Mouse (Mus musculus): ENCODE data around the gene Zfp973.
"Not testable (repeated sequence)": the region's sequence is repeated elsewhere in the genome, so short reads cannot be mapped to it uniquely, and the experiment has no call there.

Zfp973 gene

GRCm38 (mm10) chr2:176670222-176670621 is at the start of gene Zfp973:
Gene Zfp973 (plus strand): TSS chr2:176670522.
- in situ Hi-C loops (cut with MboI; ENCODE audit: low sequenced_read_pairs) = not testable (repeated sequence)

GRCm38 (mm10) chr2:176636244-176636643 is 34.1 kb upstream of the Zfp973 start, which contains the start of gene Gm14308:
Gene Gm14308 (minus strand): TSS chr2:176636344.
- in situ Hi-C loops (cut with MboI; ENCODE audit: low sequenced_read_pairs) = not testable (repeated sequence)

GRCm38 (mm10) chr2:176708051-176708450 is 37.7 kb downstream of the Zfp973 start, which contains the start of gene Gm14305:
Gene Gm14305 (plus strand): TSS chr2:176708328.
- in situ Hi-C loops (cut with MboI; ENCODE audit: low sequenced_read_pairs) = not testable (repeated sequence)

Measured in CH12F3 (cell line).